Mouse (Mus musculus) megakaryocyte, embryonic 14.5 days (primary cell): ENCODE results near the gene Noto.

ENCODE experiments used
- FLI1 ChIP-seq: IDR thresholded peaks from 2 replicates; pipeline ENCODE4 v1.6.1; 2012; ENCODE audit warnings: low read length, inconsistent platforms, mixed read lengths
- GATA1 ChIP-seq: IDR thresholded peaks from 3 replicates; pipeline ENCODE4 v1.6.1; 2012; ENCODE audit warnings: mixed read lengths, low read length, inconsistent platforms, borderline replicate concordance

- TF ChIP-seq GATA1 = no peak
- TF ChIP-seq FLI1 = no peak
These were observed 45.8 kb upstream of the Noto start for GRCm38 (mm10) chr6:85377876-85378275.
